Mouse (Mus musculus) liver, postnatal 0 days (tissue): ENCODE results near the gene Camta1.

ENCODE experiments used
- CTCF ChIP-seq: sonication (generic); IDR thresholded peaks from 2 replicates; pipeline ENCODE4 v1.5.1; 2016; ENCODE audit warnings: antibody characterized with exemption, low read depth
- EP300 ChIP-seq: IDR thresholded peaks from 2 replicates; pipeline ENCODE4 v1.6.1; 2016; ENCODE audit warnings: antibody characterized with exemption, low read depth, mild to moderate bottlenecking

GRCm38 (mm10) chr4:151496581-151496980 is 365.1 kb downstream of the Camta1 start:
- no peak for TF ChIP-seq CTCF
- no peak for TF ChIP-seq EP300
